Mouse (Mus musculus) heart, embryonic 14.5 days (tissue): ENCODE data around the gene Gdf7. TPM values are rescaled to one million over a fixed set of nuclear protein-coding genes. Genes with fewer than 3 reads are reported as not detected.

ENCODE experiments used
- ATAC-seq: fragments of 200-750 bp; cut with Nextera tagmentation; 2 replicates; pipeline ENCODE4 v1.8.0; 2017; ENCODE audit warnings: low read depth, moderate TSS enrichment; ENCODE audit not compliant: insufficient number of reproducible peaks, insufficient read depth, low FRiP score
- H3K27ac ChIP-seq, 2 experiments: fragments of 200-500 bp in 1 of 2; fragments of 300-500 bp in 1 of 2; sonication (generic) in 1 of 2; replicated peaks in 1 of 2; 2 replicates each; pipeline ENCODE4 v1.5.1; 2012 to 2014; ENCODE audit warnings: low read depth in 2 of 2, low read length in 2 of 2, control low read depth in 1 of 2, mild to moderate bottlenecking in 1 of 2, mixed read lengths in 1 of 2; ENCODE audit not compliant: control insufficient read depth in 1 of 2, insufficient read depth in 1 of 2
- H3K27me3 ChIP-seq: fragments of 300-500 bp; sonication (generic); 2 replicates; pipeline ENCODE4 v1.6.1; 2014; ENCODE audit warnings: mild to moderate bottlenecking, low read length, control low read depth; ENCODE audit not compliant: control insufficient read depth, insufficient read depth
- H3K36me3 ChIP-seq: fragments of 300-500 bp; sonication (generic); 2 replicates; pipeline ENCODE4 v1.6.1; 2014; ENCODE audit warnings: mild to moderate bottlenecking, control low read depth, low read length, mixed read lengths; ENCODE audit not compliant: control insufficient read depth, insufficient read depth
- H3K4me1 ChIP-seq, 2 experiments: fragments of 200-500 bp in 1 of 2; fragments of 300-500 bp in 1 of 2; sonication (generic) in 1 of 2; 2 replicates each; pipeline ENCODE4 v1.6.1; 2012 to 2014; ENCODE audit warnings: low read length in 2 of 2, control low read depth in 1 of 2, mixed read lengths in 1 of 2; ENCODE audit not compliant: control insufficient read depth in 2 of 2, insufficient read depth in 2 of 2
- H3K4me2 ChIP-seq: fragments of 300-500 bp; sonication (generic); 2 replicates; pipeline ENCODE4 v1.6.1; 2014; ENCODE audit warnings: mild to moderate bottlenecking, low read length
- H3K4me3 ChIP-seq, 2 experiments: fragments of 200-500 bp in 1 of 2; fragments of 300-500 bp in 1 of 2; sonication (generic) in 1 of 2; 2 replicates each; pipeline ENCODE4 v1.5.1; 2012 to 2014; ENCODE audit warnings: low read length in 2 of 2, mild to moderate bottlenecking in 2 of 2, control low read depth in 1 of 2, low read depth in 1 of 2, moderate library complexity in 1 of 2; ENCODE audit not compliant: control insufficient read depth in 1 of 2, insufficient read depth in 1 of 2
- H3K9ac ChIP-seq: fragments of 300-500 bp; sonication (generic); 2 replicates; pipeline ENCODE4 v1.6.1; 2014; ENCODE audit warnings: mild to moderate bottlenecking, low read length
- H3K9me3 ChIP-seq: fragments of 300-500 bp; sonication (generic); 2 replicates; pipeline ENCODE4 v1.6.1; 2016; ENCODE audit warnings: low read length, control low read depth; ENCODE audit not compliant: control insufficient read depth
- WGBS: fragments of 180-500 bp; shearing (Covaris S2); extraction: QIAGEN DNeasy Blood & Tissue Kit; methylation state at CpG from one replicate; pipeline ENCODE4 v1.1.7; 2014; 5-methylcytosine and 5-hydroxymethylcytosine counted together
- polyA plus RNA-seq: library from polyadenylated mRNA; unstranded; fragments of >200 nt; fragmentation: Nextera tagmentation; extraction: Ambion mirVana; gene quantifications from 2 replicates; pipeline ENCODE4 v1.2.1, GENCODE M21; 2014

Gdf7 gene
- polyA plus RNA-seq, 1 experiment from 2014 or later = not detected

- no peak overlapping the region for H3K4me2 ChIP-seq
- no peak for ATAC-seq
- no peaks in the 10 kb centered on the region for H3K9me3 ChIP-seq
- H3K27ac ChIP-seq = no peak overlapping the region
- peaks cover 69% of the 10 kb centered on the region for H3K27me3 ChIP-seq
- 70% methylated on average over 2 of the region's 2 CpGs for WGBS
- no peak overlapping the region for H3K4me3 ChIP-seq
- H3K36me3 ChIP-seq = no peaks in the 10 kb centered on the region
- H3K4me1 ChIP-seq = peaks cover 9 to 14% of the 10 kb centered on the region in 2 experiments
- H3K9ac ChIP-seq = no peak overlapping the region
Observed at GRCm38 (mm10) chr12:8296154-8296553, 5.6 kb downstream of the Gdf7 start.

- H3K4me2 ChIP-seq = no peak overlapping the region
- H3K9me3 ChIP-seq = no peaks in the 10 kb centered on the region
- peaks cover 62% of the 10 kb centered on the region for H3K27me3 ChIP-seq
- no peak for ATAC-seq
- H3K4me1 ChIP-seq = peaks cover 9 to 14% of the 10 kb centered on the region in 2 experiments
- no peak overlapping the region for H3K27ac ChIP-seq
- no peaks in the 10 kb centered on the region for H3K36me3 ChIP-seq
- H3K9ac ChIP-seq = no peak overlapping the region
- H3K4me3 ChIP-seq = no peak overlapping the region
- WGBS = 65% methylated on average over 6 of the region's 6 CpGs
Observed at GRCm38 (mm10) chr12:8295307-8295913, 6.3 kb downstream of the Gdf7 start.

- no peaks in the 10 kb centered on the region for H3K4me1 ChIP-seq
- H3K27me3 ChIP-seq = peaks cover 22% of the 10 kb centered on the region
- ATAC-seq = no peak
- no peak overlapping the region for H3K4me2 ChIP-seq
- H3K27ac ChIP-seq = no peak overlapping the region
- H3K9me3 ChIP-seq = no peaks in the 10 kb centered on the region
- 67% methylated on average over 15 of the region's 15 CpGs for WGBS
- H3K9ac ChIP-seq = no peak overlapping the region
- H3K4me3 ChIP-seq = no peak overlapping the region
- no peaks in the 10 kb centered on the region for H3K36me3 ChIP-seq
Observed at GRCm38 (mm10) chr12:8291157-8291853, 10.4 kb downstream of the Gdf7 start.

- Histone ChIP-seq H3K9me3 (no peaks in the 10 kb centered on the region), H3K4me3 (no peak overlapping the region), H3K9ac (no peak overlapping the region), H3K4me1 (no peaks in the 10 kb centered on the region), H3K36me3 (peaks cover 5% of the 10 kb centered on the region; the same call in 1 of the 2 replicates), H3K27ac (no peak overlapping the region), H3K4me2 (no peak overlapping the region), H3K27me3 (peaks cover 7% of the 10 kb centered on the region)
- ATAC-seq = no peak
- 85% methylated on average over 8 of the region's 8 CpGs for WGBS
Observed at GRCm38 (mm10) chr12:8289499-8289898, 12.3 kb downstream of the Gdf7 start.

GRCm38 (mm10) chr12:8289099-8289498, 12.7 kb downstream of the Gdf7 start:
- Histone ChIP-seq H3K9ac (no peak overlapping the region), H3K36me3 (peaks cover 8% of the 10 kb centered on the region; the same call in 1 of the 2 replicates), H3K27ac (no peak overlapping the region), H3K4me2 (no peak overlapping the region), H3K4me3 (no peak overlapping the region), H3K27me3 (peaks cover 3% of the 10 kb centered on the region), H3K9me3 (no peaks in the 10 kb centered on the region), H3K4me1 (no peaks in the 10 kb centered on the region)
- no peak for ATAC-seq
- whole genome bisulfite sequencing = 84% methylated on average over 6 of the region's 6 CpGs

- Histone ChIP-seq H3K4me3 (no peak overlapping the region), H3K4me1 (0 out of 4 replicates have a peak, but pooled peaks cover 0 to 3% of the 10 kb centered on the region in 2 experiments), H3K9me3 (no peaks in the 10 kb centered on the region), H3K27me3 (no peaks in the 10 kb centered on the region), H3K9ac (no peak overlapping the region), H3K27ac (no peak overlapping the region), H3K4me2 (no peak overlapping the region), H3K36me3 (peaks cover 8% of the 10 kb centered on the region; the same call in 1 of the 2 replicates)
- 61% methylated on average over 3 of the region's 3 CpGs for WGBS
- no peak for ATAC-seq
Observed at GRCm38 (mm10) chr12:8287970-8288369, 13.8 kb downstream of the Gdf7 start.

GRCm38 (mm10) chr12:8281225-8282017, 20.3 kb downstream of the Gdf7 start:
- Histone ChIP-seq H3K4me1 (peaks cover 8 to 15% of the 10 kb centered on the region in 2 experiments), H3K27ac (no peak overlapping the region), H3K27me3 (no peaks in the 10 kb centered on the region), H3K4me2 (no peak overlapping the region), H3K9me3 (no peaks in the 10 kb centered on the region), H3K9ac (no peak overlapping the region), H3K4me3 (no peak overlapping the region), H3K36me3 (peaks cover 8% of the 10 kb centered on the region; the same call in 1 of the 2 replicates)
- peak; percentile 51; the same call in 1 of the 2 replicates for ATAC-seq
- 69% methylated on average over 15 of the region's 15 CpGs for WGBS
